Comparison of ENCODE assay signal across 9 mouse cellular contexts in genomic region chr6:50354688-50355660, GRCm38 (mm10).
A peak's percentile ranks its signal among the peaks of the same experiment; 100 is the strongest.
DNase-seq lines count a peak whose midpoint lies in the region; ATAC-seq lines count a peak whose summit lies in the region.
"Had no signal": no experiment of that assay in that cellular context is flagged by ENCODE, and none has a peak within 500 bp of the region (broad histone marks: within the 10 kb centered on the region; RNA-seq: fewer than 3 reads in every experiment).

No protein-coding gene starts in this region.

- H3K27ac ChIP-seq in embryonic facial prominence, embryonic 13.5 days: 0 out of 2 replicates have a peak overlapping the region, but pooled peaks have one; percentile 13
- H3K27ac ChIP-seq in intestine, embryonic 15.5 days: peak overlapping the region; percentile 37
- peak overlapping the region; percentile 54; the same call in 1 of the 2 replicates for H3K27ac ChIP-seq in lung, embryonic 15.5 days
- H3K27ac ChIP-seq: midbrain, embryonic 12.5 days had no signal

- H3K9me3 ChIP-seq in embryonic facial prominence, embryonic 13.5 days: no peaks in the 10 kb centered on the region
- no peaks in the 10 kb centered on the region for H3K9me3 ChIP-seq in intestine, embryonic 15.5 days
- no peaks in the 10 kb centered on the region for H3K9me3 ChIP-seq in lung, embryonic 15.5 days
- H3K9me3 ChIP-seq: midbrain, embryonic 12.5 days had no signal

- H3K27me3 ChIP-seq in embryonic facial prominence, embryonic 13.5 days: no peaks in the 10 kb centered on the region
- no peaks in the 10 kb centered on the region for H3K27me3 ChIP-seq in intestine, embryonic 15.5 days (replicated peaks)
- H3K27me3 ChIP-seq in lung, embryonic 15.5 days: no peaks in the 10 kb centered on the region
- H3K27me3 ChIP-seq: midbrain, embryonic 12.5 days had no signal

- 0 out of 2 replicates have a peak, but pooled peaks cover 15% of the 10 kb centered on the region for H3K4me1 ChIP-seq in embryonic facial prominence, embryonic 13.5 days
- H3K4me1 ChIP-seq in intestine, embryonic 15.5 days (replicated peaks): peaks cover 24% of the 10 kb centered on the region
- H3K4me1 ChIP-seq in lung, embryonic 15.5 days: peaks cover 17% of the 10 kb centered on the region

- no peak for DNase-seq in frontal cortex, postnatal 25 days (ENCODE audit: low spot score in 2 of 2)
- DNase-seq in c-Kit-positive CD71-positive TER-119-positive erythroid progenitor cells, embryonic 14.5 days (ENCODE audit: low spot score): no peak
- DNase-seq in left cerebral cortex, postnatal 14 days (ENCODE audit: low spot score in 2 of 2): no peak
- DNase-seq in testis, postnatal 14 days (ENCODE audit: low spot score): no peak

- H3K36me3 ChIP-seq in embryonic facial prominence, embryonic 13.5 days: no peaks in the 10 kb centered on the region
- H3K36me3 ChIP-seq in intestine, embryonic 15.5 days: no peaks in the 10 kb centered on the region
- H3K36me3 ChIP-seq in lung, embryonic 15.5 days: no peaks in the 10 kb centered on the region
- H3K36me3 ChIP-seq: midbrain, embryonic 12.5 days had no signal

- no peak overlapping the region for H3K4me3 ChIP-seq in embryonic facial prominence, embryonic 13.5 days
- no peak overlapping the region for H3K4me3 ChIP-seq in intestine, embryonic 15.5 days (replicated peaks)
- no peak overlapping the region for H3K4me3 ChIP-seq in lung, embryonic 15.5 days
- H3K4me3 ChIP-seq: midbrain, embryonic 12.5 days had no signal

- intact Hi-C loops in left cerebral cortex, postnatal 14 days (cut with DNase I): loop anchor here (5.0 kb wide), 1 partner anchor 38 kb away; no protein-coding TSS in a partner anchor

- 62% methylated on average over 20 of the region's 20 CpGs for WGBS in embryonic facial prominence, embryonic 13.5 days
- WGBS in intestine, embryonic 15.5 days: 37% methylated on average over 20 of the region's 20 CpGs
- WGBS in lung, embryonic 15.5 days: 29% methylated on average over 20 of the region's 20 CpGs

- no peak overlapping the region for H3K9ac ChIP-seq in embryonic facial prominence, embryonic 13.5 days
- H3K9ac ChIP-seq in intestine, embryonic 15.5 days: no peak overlapping the region
- H3K9ac ChIP-seq in lung, embryonic 15.5 days: no peak overlapping the region
- H3K9ac ChIP-seq: midbrain, embryonic 12.5 days had no signal

- H3K4me2 ChIP-seq in embryonic facial prominence, embryonic 13.5 days: no peak overlapping the region
- no peak overlapping the region for H3K4me2 ChIP-seq in intestine, embryonic 15.5 days (replicated peaks)
- 0 out of 2 replicates have a peak overlapping the region, but pooled peaks have one; percentile 11 for H3K4me2 ChIP-seq in lung, embryonic 15.5 days
- H3K4me2 ChIP-seq: midbrain, embryonic 12.5 days had no signal

- ATAC-seq in frontal cortex, adult (ENCODE audit: low TSS enrichment): peak; percentile 54
- no peak for ATAC-seq in embryonic facial prominence, embryonic 13.5 days (ENCODE audit: insufficient number of reproducible peaks, insufficient read depth, low FRiP score, low TSS enrichment, low read depth)
- peak; percentile 48 for ATAC-seq in intestine, embryonic 15.5 days
- ATAC-seq in lung, embryonic 15.5 days (ENCODE audit: borderline replicate concordance, extremely low read depth, low FRiP score, low TSS enrichment): peak; percentile 50
